Mouse (Mus musculus) thymus, postnatal 0 days (tissue): ENCODE measurements at regions not wholly inside any gene's neighbourhood (a gene's known extent, or its start where the extent isn't known, plus 50 kb on each side); places are given as distances from the start of the nearest gene placed in this dataset.

ENCODE experiments used
- DNase-seq: peaks from one replicate; pipeline ENCODE4 v3.0.0-alpha.2; 2015; ENCODE audit warnings: low spot score

DNA sequence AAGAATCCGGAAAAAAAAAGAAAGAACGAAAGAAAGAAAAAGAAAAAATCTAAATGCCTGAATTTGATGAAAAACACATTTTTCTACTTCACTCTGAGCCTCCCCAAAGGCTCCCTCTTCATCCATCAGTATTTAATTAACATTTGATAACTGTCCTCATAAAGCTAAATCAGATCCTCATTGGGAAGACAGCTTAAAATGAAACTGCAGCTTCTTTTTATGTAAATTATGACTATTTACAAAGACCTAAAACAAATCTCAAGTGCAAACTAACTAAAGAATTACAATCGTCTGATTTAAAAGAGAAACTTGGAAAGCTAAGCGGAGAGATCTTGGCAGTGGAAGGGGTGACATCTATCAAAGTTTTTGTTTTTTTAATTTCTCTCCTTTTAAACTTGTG, 481.4 kb upstream of the Intu start:
- no peak for DNase-seq

DNA sequence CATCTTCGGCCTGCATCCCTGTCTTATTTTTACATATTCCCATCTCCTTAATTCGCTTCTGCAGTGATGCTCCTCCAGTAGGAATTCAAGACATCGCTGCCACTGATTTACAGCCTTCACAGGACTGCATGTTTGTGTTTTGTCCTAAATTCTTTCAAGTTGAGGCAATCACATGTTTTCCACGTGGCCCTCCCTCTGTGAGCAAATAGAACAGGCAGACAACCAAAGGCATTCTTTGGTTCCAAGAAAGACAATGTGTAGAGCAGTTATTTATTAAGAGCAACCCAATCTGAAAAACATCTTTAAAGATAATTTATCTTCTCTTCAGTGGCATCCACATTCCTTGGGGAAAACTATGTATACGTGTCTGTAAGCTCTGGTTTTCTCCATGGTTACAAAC, 472.8 kb upstream of the Intu start:
- DNase-seq = no peak

DNA sequence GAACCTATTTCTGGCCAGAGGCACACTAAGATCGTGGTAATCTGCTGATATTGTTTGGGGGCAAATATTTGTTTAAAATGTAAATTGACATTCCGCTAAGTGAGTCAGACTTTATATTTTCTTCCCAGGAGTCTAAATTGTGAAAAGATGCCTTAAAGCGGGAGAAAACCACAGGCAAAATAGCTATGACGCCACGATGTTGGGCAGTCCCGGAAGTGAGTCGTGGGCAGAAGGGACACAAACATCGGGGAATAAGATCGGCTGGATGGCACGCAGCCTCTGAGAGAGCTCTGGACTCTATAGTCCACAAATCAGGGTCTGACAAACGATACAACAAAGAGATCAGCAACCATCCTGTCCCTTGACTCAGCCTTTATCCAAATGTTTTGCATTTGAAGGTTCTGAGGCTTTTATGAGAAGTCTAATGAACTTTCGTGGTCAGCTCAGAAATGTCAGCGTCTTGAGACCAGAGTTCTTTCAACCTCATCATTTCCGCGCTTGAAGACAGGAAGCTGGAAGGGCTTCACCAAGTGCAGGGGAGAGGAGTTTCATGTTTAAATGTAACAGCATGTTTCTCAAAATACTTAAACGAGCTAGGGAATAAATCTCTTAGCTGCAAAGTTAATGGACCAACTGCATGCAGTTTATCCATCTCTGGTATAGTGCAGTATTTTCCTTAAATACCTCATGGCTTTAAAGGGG, 472.2 kb upstream of the Intu start:
- no peak for DNase-seq

DNA sequence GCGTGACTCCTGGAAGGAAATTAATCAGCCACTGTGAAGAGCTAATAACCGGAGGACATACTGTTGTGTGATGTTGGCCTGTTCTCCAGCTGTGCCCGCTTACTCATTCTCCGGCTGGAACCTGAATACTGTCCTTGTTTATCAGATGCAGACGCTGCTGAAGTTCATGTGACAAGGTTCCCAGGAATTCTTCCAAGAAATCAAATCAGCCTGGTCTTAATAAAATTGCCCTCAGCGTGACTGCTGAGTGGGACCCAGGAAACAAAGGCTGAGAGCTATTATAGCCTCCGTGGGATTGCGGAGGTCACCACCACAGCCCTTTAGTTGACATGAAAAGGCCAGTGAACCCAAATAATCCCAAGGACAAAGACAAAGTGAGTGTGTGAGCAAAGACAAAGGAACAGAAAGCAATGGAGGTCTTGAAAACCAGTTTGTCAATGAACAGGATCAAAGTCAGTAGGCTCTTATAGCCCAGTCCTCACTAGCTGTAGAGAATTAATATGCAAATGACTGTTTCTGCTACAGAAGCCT, 460.9 kb upstream of the Intu start:
- DNase-seq = no peak

DNA sequence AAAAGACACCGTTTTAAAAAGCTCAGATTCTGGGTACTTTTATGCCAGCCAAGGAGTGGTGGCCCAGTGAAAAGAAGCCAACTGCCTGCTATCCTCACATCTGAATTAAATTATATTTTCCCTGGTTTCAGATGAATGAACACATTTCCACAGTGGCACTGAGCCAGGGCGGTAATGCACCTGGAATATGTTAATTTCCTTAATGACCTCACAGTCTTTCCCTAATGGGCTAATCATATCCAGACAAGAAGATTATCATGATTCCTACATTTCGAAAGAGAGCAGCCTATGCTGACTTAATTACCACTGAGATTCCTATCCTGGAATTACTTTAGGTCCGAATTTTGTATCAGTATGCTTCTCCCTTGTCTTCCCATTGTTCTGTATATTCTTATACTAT, 454.3 kb upstream of the Intu start:
- DNase-seq = no peak

DNA sequence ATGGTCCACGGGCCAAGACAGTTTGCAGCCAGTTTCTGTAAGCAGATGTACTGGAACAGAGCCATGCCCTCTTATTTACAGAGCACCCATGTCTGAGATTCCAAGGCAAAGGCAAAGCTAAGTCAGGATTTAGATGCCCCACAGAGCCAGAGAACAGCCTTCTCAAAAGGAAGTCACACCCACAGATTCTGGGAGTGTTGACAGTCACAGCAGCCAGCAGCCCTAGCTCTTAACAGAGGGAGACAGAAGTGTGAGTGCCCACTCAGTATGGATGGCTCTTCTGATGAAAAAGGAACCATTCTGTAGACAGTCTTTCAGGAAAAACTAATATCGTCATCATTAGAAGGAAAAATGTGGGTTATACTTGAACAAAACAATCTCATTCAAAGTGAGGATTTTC, 446.0 kb upstream of the Intu start:
- no peak for DNase-seq

DNA sequence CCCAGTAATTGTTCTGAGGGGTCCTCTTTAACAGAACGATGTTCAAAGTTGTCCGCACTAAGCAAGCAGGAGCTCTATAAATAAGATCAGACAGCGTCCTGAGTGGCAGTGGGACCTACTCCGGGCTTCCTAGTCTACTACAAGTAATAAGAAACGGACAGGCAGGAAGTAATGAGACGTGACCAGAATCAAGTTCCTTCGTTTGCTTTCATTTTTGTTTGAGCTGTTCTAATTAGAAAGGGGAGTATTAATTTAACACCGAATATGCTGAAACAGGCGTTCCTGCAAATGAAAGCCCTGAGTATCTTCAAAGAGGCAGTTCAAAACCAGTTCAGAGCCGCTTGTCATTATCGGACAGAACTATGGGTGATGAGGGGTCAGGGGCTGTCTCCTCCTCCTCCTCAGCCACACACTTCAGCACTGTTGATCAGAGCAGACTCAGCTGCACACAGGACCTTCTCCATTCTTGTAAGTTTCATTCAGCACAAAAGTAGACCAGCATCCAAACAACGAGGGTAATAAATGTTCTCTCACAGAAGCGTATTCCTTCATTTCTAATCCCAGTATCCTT, 439.2 kb upstream of the Intu start:
- no peak for DNase-seq

DNA sequence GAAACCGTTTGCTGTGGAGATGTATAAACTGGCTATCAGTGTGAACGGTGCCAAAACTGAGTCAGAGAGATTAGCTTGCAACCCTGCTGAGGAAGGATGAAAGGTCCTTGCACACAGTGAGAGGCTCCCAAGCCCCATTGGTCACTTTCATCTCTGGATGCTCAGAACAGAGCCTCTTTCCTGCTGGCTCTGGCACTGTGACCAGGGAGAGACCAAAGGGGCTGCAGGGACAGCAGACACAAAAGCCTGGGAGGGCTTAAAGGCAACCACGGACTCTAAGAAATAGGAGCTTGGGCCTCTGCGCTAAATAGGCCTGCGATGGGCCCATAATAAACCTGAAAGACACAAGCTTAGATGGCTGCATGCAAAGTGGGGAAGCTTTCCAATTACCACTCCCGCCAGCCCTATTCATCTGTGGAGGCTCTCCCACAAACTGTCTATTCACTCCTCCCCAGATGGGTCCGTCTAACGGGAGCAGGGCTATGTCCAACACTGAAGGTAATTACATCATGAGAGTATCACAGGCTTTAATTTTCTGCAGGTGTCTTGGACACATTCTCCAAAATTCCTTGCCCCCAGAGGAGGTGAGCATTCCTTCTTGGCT, 438.2 kb upstream of the Intu start:
- DNase-seq = no peak

DNA sequence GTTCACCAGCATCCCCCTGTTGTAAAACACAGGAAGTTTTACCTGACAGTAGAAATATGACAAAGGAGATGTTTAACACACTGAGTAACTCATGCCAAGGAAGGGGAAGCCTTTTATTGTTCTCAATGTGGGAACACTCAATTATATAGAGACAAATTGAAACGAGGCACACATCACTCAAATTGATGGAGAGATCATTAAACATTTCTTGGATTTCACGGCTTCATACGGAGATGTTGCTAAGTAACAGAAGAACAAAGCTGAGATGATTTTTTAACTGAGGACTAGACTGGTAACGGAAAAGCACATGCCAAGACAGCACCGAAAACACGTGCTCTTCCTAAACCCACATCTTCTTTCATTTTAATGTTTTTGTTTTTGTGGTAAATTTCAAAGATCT, 437.0 kb upstream of the Intu start:
- no peak for DNase-seq

DNA sequence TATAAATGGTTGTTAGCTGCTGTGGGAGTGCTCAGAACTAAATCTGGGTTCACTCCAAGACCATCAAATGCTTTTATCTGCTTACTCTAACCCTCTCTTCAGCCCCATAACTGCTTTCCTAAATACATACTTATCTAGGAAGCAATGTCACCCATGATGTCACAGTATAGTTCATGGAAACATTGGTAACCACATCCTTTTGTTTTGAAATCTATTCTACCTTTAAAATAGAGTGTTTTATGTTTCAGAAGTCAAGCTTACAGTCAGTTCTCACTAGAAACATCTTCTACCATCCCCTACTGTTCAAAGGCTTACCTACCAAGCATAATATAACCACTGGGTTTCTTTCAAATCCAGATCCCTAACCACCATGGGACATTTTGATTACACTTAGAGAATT, 436.4 kb upstream of the Intu start:
- no peak for DNase-seq

DNA sequence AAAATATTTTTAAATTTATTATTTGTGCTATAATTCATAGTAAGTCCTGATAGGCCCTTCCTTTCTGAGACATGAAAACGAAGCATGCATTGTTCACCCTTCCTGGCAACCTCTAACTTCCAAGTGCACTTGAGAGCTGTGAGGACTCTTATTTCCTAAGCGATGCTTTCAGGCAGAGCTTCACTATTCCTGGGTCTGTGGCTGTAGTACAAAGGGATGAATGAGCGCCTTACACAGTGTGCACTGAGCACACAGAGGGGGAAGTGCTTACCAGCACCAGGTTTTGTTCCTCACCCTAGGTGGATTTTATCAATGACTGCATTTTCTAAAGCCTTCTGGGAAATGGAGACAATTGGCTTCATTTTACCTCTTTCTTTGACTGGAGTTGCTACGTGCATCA, 428.4 kb upstream of the Intu start:
- no peak for DNase-seq

DNA sequence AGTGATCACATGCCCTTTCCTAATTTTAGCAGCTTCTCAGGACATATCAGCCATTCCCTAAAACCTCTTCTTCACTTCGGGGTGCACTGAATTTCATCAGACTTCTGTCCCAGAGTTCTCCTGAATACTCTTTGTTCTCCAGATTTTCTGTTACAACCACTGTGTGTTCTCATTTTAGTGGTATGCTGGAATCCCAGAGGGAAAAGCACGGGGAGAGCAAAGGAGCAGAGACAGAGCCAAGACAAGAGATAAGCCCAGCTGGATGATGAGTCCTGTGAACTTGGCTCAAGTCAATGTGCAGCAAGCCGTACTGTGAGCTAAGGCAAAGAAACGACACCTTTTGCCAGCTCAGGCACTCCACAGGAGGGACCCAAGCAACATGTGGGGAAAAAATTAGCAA, 416.3 kb upstream of the Intu start:
- DNase-seq = no peak

DNA sequence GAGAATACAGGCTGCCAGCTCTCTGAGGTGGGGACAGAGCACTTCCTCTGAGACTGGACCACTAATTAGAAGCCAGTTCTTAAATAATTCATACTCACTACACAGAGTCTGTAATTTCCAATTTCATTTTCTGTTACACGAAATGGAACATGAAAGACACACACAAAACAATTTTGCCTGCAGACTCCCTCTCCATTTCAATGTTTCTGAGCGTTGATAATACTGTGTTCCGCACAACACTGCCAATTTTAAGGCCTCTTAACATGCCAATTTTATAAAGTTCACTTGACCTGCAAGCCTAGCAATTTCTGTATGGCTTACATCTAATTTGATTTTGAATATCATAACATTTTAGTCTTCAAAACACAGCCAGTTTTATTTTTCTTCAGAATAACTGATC, 412.5 kb upstream of the Intu start:
- DNase-seq = no peak

DNA sequence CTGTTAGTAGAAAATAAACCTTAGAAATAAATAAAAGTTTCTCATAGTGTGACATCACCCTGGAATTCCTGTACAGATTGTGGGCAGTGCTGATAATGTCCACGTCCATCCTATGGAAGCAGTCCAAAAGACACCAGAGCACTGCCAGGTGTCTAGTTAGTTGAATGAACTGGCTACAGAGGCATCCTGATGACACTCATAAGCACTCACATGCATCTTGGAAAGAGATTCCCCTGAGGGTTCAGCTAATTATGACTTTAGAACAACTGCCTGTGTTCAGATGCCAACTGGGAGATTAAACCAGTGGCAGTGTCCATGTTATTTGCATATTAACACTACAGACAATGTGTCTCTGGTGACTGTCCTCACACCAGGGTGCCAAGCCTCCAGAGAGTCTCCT, 411.6 kb upstream of the Intu start:
- no peak for DNase-seq

DNA sequence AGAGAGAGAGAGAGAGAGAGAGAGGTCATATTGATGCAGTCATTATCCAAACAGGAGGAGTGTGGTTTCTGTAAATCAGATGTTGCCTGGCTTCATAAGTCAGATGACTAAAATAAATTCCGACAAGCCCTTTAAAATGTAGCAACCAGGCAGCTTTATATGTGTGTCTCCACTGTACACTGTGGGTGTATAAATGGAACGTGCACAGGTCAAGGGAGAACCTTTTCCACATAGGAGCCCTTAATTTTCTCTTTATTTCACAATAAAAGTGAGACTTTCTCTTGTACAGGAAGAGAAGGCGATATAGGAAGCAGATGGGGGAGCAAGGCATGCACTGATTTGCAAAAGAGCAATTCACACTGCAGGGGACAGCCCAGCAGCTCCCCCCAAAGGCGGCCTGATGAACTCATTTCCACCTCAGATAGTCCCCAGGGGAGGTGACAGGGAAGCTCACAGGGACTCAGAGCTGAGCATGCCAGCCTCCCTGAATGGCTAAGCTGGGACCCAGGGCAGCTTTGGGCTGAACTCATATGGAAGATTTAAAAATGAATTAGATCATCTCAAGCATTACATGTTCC, 410.7 kb upstream of the Intu start:
- no peak for DNase-seq

DNA sequence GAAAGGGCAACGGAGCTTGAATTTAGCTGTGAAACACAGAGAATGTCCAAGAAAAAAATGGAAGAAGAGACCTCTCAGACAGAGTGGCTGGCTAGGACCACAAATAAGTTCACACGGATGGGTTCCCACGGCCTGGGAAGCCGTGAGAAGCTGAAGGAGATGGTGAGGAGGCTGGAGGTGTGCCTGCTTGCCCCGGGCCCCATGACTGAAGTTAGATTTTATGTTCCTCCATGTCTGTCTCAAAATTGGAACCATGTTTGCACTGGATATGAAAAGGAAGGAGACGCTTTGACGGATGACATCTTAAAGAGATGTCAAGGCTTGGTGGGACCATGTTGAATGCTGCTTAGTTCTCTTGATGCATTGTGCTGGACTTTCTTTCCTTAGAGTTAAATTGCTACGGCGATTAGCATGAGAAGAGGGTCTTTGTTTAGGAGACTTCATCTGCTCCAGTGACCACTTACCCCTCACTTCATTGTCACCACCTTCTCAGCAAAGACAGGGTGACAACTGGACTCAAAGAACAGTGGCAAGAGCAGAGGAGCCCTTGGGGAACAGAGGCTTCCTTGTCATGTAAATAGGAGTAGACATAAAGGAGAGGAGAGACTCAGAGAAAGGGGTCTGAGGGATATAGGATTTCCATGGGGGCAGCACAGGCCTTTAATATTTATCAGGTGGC, 407.4 kb upstream of the Intu start:
- no peak for DNase-seq

DNA sequence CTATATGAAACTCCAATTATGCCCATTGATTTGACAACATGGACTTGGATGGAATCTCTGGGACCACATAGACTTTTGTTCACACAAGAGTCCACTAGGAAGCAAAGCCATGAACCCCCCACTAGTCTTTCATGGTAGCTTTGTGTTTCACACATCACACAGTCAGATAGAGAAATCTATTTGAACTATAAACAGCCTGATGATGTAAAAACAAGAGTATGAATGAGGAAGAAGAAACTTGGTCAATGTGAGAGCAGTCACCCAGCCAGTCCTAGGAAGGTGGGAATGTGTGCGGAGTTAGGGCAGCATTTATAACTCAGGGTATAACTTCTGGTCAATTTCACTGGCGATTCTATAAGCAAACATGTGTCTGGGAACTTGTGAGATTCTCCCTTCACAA, 404.2 kb upstream of the Intu start:
- no peak for DNase-seq

DNA sequence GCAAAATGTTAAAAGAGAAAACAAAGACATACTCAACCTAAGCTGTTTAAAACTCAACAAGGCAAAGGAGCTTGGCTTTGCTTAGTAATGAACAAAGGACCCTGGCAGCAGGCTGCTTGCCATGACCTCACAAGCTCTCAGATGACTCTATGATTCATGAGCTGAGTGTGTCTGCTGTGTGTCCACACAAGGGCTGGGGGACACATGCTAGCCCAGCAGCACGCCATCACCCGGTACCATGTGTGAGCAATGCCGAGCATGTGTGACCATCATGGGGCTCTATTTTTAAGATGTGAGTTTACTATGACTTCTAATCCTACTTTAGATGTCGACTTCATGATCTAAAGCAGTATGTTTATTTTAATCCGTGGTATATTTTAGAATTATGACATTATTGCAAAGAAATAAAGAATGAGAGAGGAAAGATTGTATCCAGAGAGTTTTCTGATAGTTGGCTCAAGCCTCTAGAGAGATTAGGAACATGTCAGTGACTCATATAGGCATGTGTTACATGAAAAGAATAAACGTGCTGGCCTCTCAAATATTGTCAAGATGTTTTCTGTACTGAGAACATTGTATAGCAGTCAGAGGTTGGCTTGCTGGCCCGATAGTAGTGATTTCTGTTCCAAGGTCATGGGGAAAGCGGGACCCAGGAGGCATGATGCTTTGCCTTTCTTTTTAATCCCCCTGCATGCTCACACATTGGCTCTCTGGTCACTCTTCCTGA, 400.1 kb upstream of the Intu start:
- DNase-seq = no peak

DNA sequence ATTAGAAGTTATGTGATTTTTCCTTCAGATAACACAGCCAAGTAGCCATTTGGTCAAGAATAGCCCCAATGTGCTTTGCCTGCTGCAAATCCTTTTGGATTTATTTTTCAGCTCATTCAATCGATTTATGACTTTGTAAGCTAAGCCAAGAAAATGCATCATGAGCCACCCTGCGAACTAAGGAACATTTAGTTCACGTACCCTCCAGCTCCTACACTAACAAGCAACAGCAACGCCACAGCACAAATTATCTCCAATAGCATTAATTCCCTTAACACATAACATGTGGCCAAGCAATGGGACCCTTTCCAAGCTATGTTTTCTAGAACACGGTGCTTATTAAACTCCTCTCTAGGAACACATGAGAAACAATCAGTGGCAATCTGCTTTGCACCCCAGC, 392.4 kb upstream of the Intu start:
- no peak for DNase-seq

DNA sequence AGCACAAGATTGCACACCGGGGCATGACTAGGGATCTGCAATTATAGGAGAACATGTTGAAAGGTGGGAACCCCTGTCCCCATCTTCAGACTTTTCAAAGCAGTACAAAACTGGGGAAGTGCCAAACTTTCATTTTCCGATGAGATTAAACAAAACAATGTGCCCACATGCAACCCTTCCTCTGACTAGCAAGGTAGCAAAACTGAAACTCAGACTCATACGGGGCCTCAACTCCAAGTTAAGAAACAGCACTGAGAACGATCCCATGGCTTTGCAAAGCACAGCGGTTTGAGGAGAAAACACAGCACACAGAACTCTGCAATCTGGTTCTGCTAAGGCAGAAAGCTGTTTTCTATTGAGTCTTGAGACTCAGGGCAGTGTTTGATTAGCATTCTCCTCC, 388.9 kb upstream of the Intu start:
- no peak for DNase-seq

DNA sequence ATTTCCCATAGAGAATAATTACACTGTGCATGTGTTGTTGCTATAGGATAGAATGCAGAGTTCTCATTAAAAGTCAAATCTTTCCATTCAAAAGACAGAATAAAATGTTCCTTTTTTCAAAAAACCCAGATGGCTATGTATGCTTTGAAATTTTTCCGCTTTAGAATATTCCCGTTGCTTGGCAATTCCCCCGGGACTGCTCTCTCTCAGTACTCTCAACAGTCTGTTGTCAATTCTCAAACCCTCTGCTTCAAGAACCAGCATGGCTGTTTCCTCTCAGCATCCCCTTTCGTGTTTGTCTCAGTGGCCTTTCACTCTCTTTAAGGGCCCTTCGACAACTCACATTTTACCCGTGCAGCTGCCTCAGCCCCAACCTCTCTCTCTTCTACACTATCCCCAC, 372.5 kb upstream of the Intu start:
- DNase-seq = no peak
